Mouse (Mus musculus) testis, adult 2 months (tissue): Measurements from ENCODE around the gene Glb1l2.

Experiments
- CTCF ChIP-seq: fragments of 200-500 bp; IDR thresholded peaks from 2 replicates; pipeline ENCODE4 v1.5.1; 2012; ENCODE audit warnings: low read depth, mild to moderate bottlenecking, inconsistent platforms, low read length, moderate library complexity; ENCODE audit not compliant: control insufficient read depth, insufficient read depth, insufficient replicate concordance
- POLR2A ChIP-seq: fragments of 200-500 bp; IDR thresholded peaks from 2 replicates; pipeline ENCODE4 v1.6.1; 2012; ENCODE audit warnings: low read depth, mild to moderate bottlenecking, inconsistent platforms, low read length, moderate library complexity; ENCODE audit not compliant: control insufficient read depth

GRCm38 (mm10) chr9:26798731-26799130 is 7.5 kb downstream of the Glb1l2 start:
- TF ChIP-seq CTCF: no peak
- no peak for TF ChIP-seq POLR2A
